Mouse (Mus musculus) intestine, embryonic 16.5 days (tissue): ENCODE data around the gene Ndrg3. TPM values are rescaled to one million over a fixed set of nuclear protein-coding genes. Genes with fewer than 3 reads are reported as not detected.

Experiments used
- ATAC-seq: fragments of 200-750 bp; cut with Nextera tagmentation; 2 replicates; pipeline ENCODE4 v1.8.0; 2017; ENCODE audit warnings: moderate TSS enrichment, moderate library complexity
- H3K27ac ChIP-seq: fragments of 300-500 bp; sonication (generic); 2 replicates; pipeline ENCODE4 v1.5.1; 2014; ENCODE audit warnings: mild to moderate bottlenecking, low read length
- H3K27me3 ChIP-seq: fragments of 300-500 bp; sonication (generic); replicated peaks from 2 replicates; pipeline ENCODE4 v1.6.1; 2014; ENCODE audit warnings: low read length, control low read depth, mixed read lengths; ENCODE audit not compliant: control insufficient read depth, insufficient read depth
- H3K36me3 ChIP-seq: fragments of 300-500 bp; sonication (generic); 2 replicates; pipeline ENCODE4 v1.6.1; 2014; ENCODE audit warnings: low read length, control low read depth; ENCODE audit not compliant: control insufficient read depth, insufficient read depth
- H3K4me1 ChIP-seq: fragments of 300-500 bp; sonication (generic); 2 replicates; pipeline ENCODE4 v1.6.1; 2014; ENCODE audit warnings: low read length, control low read depth, mixed read lengths; ENCODE audit not compliant: control insufficient read depth, insufficient read depth
- H3K4me2 ChIP-seq: fragments of 300-500 bp; sonication (generic); 2 replicates; pipeline ENCODE4 v1.6.1; 2014; ENCODE audit warnings: low read depth, low read length, control low read depth
- H3K4me3 ChIP-seq: fragments of 300-500 bp; sonication (generic); 2 replicates; pipeline ENCODE4 v1.5.1; 2014; ENCODE audit warnings: mild to moderate bottlenecking, low read length
- H3K9ac ChIP-seq: fragments of 300-500 bp; sonication (generic); 2 replicates; pipeline ENCODE4 v1.6.1; 2014; ENCODE audit warnings: low read depth, low read length
- H3K9me3 ChIP-seq: fragments of 300-500 bp; sonication (generic); 2 replicates; pipeline ENCODE4 v1.6.1; 2016; ENCODE audit warnings: low read length, control low read depth; ENCODE audit not compliant: control insufficient read depth
- WGBS: fragments of 180-500 bp; shearing (Covaris S2); extraction: QIAGEN DNeasy Blood & Tissue Kit; methylation state at CpG from one replicate; pipeline ENCODE4 v1.1.7; 2014; 5-methylcytosine and 5-hydroxymethylcytosine counted together
- polyA plus RNA-seq: library from polyadenylated mRNA; unstranded; fragments of >200 nt; fragmentation: Nextera tagmentation; extraction: Ambion mirVana; gene quantifications from 2 replicates; pipeline ENCODE4 v1.2.1, GENCODE M21; 2015

Gene Ndrg3
- polyA plus RNA-seq, 1 experiment from 2014 or later = 47.6 TPM

DNA sequence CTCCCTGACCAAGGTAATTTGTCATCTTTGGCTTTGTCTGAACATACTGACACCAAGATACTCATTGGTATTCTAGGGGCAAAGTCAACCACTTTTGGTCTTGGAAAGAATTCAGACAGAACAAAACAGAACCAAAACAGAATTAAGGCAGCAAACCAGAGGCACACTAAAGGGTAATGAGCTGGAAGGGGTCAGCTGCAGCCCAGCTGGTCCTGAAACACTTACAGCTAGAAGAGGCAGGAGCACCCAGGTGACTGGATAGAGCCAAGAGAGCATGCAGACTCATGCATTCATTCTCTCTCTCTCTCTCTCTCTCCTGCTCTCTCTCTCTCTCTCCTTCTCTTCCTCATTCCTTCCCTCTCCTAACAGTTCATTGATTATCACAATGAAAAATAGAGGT lies 15.1 kb downstream of the Ndrg3 start:
- H3K9ac ChIP-seq = no peak overlapping the region
- no peak for ATAC-seq
- H3K36me3 ChIP-seq = no peaks in the 10 kb centered on the region
- no peaks in the 10 kb centered on the region for H3K9me3 ChIP-seq
- H3K4me1 ChIP-seq = no peaks in the 10 kb centered on the region
- H3K4me2 ChIP-seq = no peak overlapping the region
- H3K27me3 ChIP-seq = no peaks in the 10 kb centered on the region
- H3K4me3 ChIP-seq = no peak overlapping the region
- no peak overlapping the region for H3K27ac ChIP-seq

GRCm38 (mm10) chr2:156974967-156975366 lies 16.9 kb downstream of the Ndrg3 start:
- Histone ChIP-seq H3K9me3 (no peaks in the 10 kb centered on the region), H3K27me3 (no peaks in the 10 kb centered on the region), H3K4me3 (no peak overlapping the region), H3K4me1 (no peaks in the 10 kb centered on the region), H3K27ac (no peak overlapping the region), H3K9ac (no peak overlapping the region), H3K36me3 (no peaks in the 10 kb centered on the region), H3K4me2 (no peak overlapping the region)
- ATAC-seq = no peak
- 58% methylated on average over 2 of the region's 2 CpGs for WGBS

DNA sequence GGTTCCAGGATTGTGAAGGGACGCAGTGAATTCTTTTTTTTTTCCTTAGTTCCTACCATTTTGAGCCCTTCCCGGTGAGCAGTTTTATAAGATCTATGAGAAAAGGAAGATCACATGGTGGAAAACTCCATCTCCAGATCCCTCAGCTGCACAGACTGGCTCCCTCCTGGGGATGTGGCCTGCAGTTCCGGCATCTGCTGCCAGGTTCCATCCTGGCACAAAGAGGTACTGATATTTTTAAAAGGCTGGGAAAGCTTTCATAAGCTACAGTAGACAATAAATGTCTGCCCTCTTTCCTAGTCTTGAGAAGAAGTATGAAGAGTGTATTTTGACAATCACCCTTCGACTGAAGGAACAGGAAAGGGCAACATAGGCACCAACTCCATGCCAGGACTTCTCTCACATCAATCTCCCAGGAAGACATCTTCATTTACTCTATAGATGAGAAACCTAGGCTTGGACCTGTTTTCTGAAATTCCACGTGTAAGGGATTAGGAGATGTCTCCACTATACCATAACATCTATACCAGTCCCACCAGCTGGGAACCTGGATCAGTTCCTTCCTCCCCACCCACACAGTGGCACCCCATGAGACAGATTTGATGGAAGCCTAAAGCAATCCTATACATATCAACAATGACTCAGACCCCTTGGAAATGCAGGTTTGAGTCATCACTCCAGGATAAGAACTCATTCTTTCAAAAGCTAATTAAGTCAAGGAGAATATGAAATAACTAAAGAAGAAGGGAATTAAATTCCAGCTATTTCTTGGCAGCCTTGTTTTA lies 18.3 kb downstream of the Ndrg3 start:
- H3K27ac ChIP-seq = no peak overlapping the region
- no peak overlapping the region for H3K4me2 ChIP-seq
- H3K9ac ChIP-seq = no peak overlapping the region
- H3K27me3 ChIP-seq = no peaks in the 10 kb centered on the region
- ATAC-seq = no peak
- no peaks in the 10 kb centered on the region for H3K4me1 ChIP-seq
- H3K36me3 ChIP-seq = no peaks in the 10 kb centered on the region
- H3K4me3 ChIP-seq = no peak overlapping the region
- no peaks in the 10 kb centered on the region for H3K9me3 ChIP-seq
- 87% methylated on average over 5 of the region's 5 CpGs for WGBS

- Histone ChIP-seq H3K9me3 (no peaks in the 10 kb centered on the region), H3K4me1 (no peaks in the 10 kb centered on the region), H3K9ac (no peak overlapping the region), H3K4me3 (no peak overlapping the region), H3K4me2 (no peak overlapping the region), H3K27me3 (no peaks in the 10 kb centered on the region), H3K27ac (no peak overlapping the region), H3K36me3 (no peaks in the 10 kb centered on the region)
- 77% methylated on average over 7 of the region's 7 CpGs for WGBS
- no peak for ATAC-seq
Observed at GRCm38 (mm10) chr2:156970253-156970652, 21.6 kb downstream of the Ndrg3 start.

- Histone ChIP-seq H3K27me3 (no peaks in the 10 kb centered on the region), H3K27ac (no peak overlapping the region), H3K4me1 (no peaks in the 10 kb centered on the region), H3K9ac (no peak overlapping the region), H3K36me3 (no peaks in the 10 kb centered on the region), H3K9me3 (no peaks in the 10 kb centered on the region), H3K4me3 (no peak overlapping the region), H3K4me2 (no peak overlapping the region)
- WGBS = 71% methylated on average over 4 of the region's 4 CpGs
- no peak for ATAC-seq
Observed at GRCm38 (mm10) chr2:156968501-156968900, 23.4 kb downstream of the Ndrg3 start.

GRCm38 (mm10) chr2:156967388-156967787 lies 24.5 kb downstream of the Ndrg3 start:
- H3K4me1 ChIP-seq = no peaks in the 10 kb centered on the region

DNA sequence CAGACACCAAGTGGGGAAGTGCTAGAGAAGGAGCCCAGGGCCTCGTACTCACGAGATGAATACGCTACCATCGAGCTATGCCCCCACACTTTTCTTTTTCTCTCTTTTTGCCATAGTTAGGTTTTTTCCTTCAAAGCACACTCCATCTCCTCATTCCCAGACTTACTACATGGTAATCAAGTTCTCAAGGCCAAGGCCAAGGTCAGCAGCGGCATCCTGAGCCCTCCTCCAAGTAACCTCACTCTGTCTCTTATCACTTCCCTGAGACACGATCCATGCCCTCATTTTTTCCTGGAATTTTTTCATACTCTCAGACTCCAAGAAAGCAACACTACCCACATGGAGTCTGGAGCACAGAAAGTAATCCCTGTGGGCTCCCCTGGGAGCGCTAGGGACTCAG lies 28.0 kb downstream of the Ndrg3 start:
- WGBS = 88% methylated on average over 7 of the region's 7 CpGs
- Histone ChIP-seq H3K27ac (no peak overlapping the region), H3K4me1 (no peaks in the 10 kb centered on the region), H3K9me3 (no peaks in the 10 kb centered on the region), H3K27me3 (no peaks in the 10 kb centered on the region), H3K4me3 (no peak overlapping the region), H3K36me3 (no peaks in the 10 kb centered on the region), H3K4me2 (no peak overlapping the region), H3K9ac (no peak overlapping the region)
- no peak for ATAC-seq

More at GRCm38 (mm10) chr2:156967388-156967787, 24.5 kb downstream of the Ndrg3 start:
- ATAC-seq = no peak
- H3K4me3 ChIP-seq = no peak overlapping the region
- H3K9ac ChIP-seq = no peak overlapping the region
- no peaks in the 10 kb centered on the region for H3K9me3 ChIP-seq
- WGBS = 81% methylated on average over 6 of the region's 6 CpGs
- no peaks in the 10 kb centered on the region for H3K36me3 ChIP-seq
- H3K27ac ChIP-seq = no peak overlapping the region
- no peak overlapping the region for H3K4me2 ChIP-seq
- H3K27me3 ChIP-seq = no peaks in the 10 kb centered on the region

- Histone ChIP-seq H3K9me3 (no peaks in the 10 kb centered on the region), H3K4me1 (no peaks in the 10 kb centered on the region)
- no peak for ATAC-seq
Observed at GRCm38 (mm10) chr2:156958496-156959252, 33.2 kb downstream of the Ndrg3 start.

GRCm38 (mm10) chr2:156957035-156957434 lies 34.8 kb downstream of the Ndrg3 start:
- no peaks in the 10 kb centered on the region for H3K9me3 ChIP-seq
- no peak overlapping the region for H3K9ac ChIP-seq
- no peaks in the 10 kb centered on the region for H3K27me3 ChIP-seq
- ATAC-seq = no peak
- no peak overlapping the region for H3K27ac ChIP-seq
- no peaks in the 10 kb centered on the region; the same call in 1 of the 2 replicates for H3K36me3 ChIP-seq
- no peak overlapping the region for H3K4me2 ChIP-seq
- H3K4me1 ChIP-seq = no peaks in the 10 kb centered on the region
- no peak overlapping the region for H3K4me3 ChIP-seq
- WGBS = 90% methylated on average over 2 of the region's 2 CpGs

More at GRCm38 (mm10) chr2:156958496-156959252, 33.2 kb downstream of the Ndrg3 start:
- Histone ChIP-seq H3K4me3 (no peak overlapping the region), H3K9ac (no peak overlapping the region), H3K27me3 (no peaks in the 10 kb centered on the region), H3K4me2 (no peak overlapping the region), H3K27ac (no peak overlapping the region), H3K36me3 (no peaks in the 10 kb centered on the region; the same call in 1 of the 2 replicates)
- 86% methylated on average over 9 of the region's 9 CpGs for WGBS
